Mouse (Mus musculus): ENCODE results near the gene Gm7029. TPM values are rescaled to one million over a fixed set of nuclear protein-coding genes. Genes with fewer than 3 reads are reported as not detected.

Gene Gm7029
- total RNA-seq, 2 experiments from 2014 or later, result not detected

- intact Hi-C loops (cut with DNase I), result no loop called here
- no peak for DNase-seq (ENCODE audit: low spot score)
These were observed 36.9 kb downstream of the Gm7029 start for GRCm38 (mm10) chr17:33910346-33911051.

GRCm38 (mm10) chr17:33911052-33911812 lies 37.6 kb downstream of the Gm7029 start:
- intact Hi-C loops (cut with DNase I), result no loop called here
- DNase-seq (ENCODE audit: low spot score), result no peak

- intact Hi-C loops (cut with DNase I), result no loop called here
- no peak for DNase-seq (ENCODE audit: low spot score)
These were observed 38.3 kb downstream of the Gm7029 start for GRCm38 (mm10) chr17:33911813-33912414.

DNA sequence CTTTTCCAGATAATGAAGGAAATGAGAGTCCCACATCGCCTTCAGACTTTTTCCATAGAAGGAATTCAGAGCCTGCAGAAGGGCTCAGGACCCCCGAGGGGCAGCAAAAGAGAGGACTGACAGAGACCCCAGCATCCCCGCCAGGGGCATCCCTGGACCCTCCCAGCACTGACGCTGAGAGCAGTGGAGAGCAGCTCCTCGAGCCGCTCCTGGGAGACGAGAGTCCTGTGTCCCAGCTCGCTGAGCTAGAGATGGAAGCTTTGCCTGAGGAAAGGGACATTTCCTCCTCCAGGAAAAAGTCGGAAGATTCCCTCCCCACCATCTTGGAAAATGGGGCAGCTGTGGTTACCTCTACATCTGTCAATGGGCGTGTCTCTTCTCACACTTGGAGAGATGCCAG lies 39.6 kb downstream of the Gm7029 start:
- DNase-seq (ENCODE audit: low spot score), result no peak
- intact Hi-C loops (cut with DNase I), result no loop called here

DNA sequence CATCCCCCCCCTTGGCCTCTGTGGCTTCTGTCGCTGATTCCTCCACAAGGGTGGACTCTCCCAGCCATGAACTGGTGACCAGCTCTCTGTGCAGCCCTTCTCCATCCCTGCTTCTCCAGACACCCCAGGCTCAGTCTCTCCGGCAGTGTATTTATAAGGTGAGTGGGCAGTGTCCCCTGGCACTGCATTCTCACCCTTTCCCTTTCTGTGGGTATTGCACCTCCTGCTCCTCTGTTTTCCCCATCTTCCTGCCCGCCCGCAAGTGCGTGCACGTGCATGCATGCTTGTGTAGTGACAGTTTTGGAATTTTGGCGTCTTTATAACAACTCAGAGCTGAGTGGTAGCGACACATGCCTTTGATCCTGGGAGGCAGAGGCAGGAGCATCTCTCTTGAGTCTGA lies 40.3 kb downstream of the Gm7029 start:
- intact Hi-C loops (cut with DNase I), result no loop called here
- no peak for DNase-seq (ENCODE audit: low spot score)

DNA sequence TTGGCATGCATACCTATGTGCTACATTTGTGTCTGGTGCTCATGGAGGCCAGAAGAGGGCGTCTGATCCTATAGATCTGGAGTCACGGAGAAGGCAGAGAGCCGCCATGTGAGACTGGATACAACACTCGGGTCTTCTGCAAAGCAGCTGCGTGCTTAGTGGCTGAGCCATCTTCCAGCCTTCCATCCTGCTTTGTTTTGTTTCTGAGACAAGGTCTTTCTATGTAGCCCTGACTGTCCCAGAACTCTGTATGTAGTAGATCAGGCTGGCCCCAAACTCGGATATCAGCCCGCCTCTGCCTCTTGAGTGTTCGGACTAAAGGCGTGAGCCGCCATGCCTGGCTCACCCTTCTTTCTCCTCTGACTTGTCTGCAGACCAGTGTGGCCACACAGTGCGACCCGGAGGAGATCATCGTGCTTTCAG lies 41.3 kb downstream of the Gm7029 start:
- no peak for DNase-seq (ENCODE audit: low spot score)
- intact Hi-C loops (cut with DNase I), result no loop called here

DNA sequence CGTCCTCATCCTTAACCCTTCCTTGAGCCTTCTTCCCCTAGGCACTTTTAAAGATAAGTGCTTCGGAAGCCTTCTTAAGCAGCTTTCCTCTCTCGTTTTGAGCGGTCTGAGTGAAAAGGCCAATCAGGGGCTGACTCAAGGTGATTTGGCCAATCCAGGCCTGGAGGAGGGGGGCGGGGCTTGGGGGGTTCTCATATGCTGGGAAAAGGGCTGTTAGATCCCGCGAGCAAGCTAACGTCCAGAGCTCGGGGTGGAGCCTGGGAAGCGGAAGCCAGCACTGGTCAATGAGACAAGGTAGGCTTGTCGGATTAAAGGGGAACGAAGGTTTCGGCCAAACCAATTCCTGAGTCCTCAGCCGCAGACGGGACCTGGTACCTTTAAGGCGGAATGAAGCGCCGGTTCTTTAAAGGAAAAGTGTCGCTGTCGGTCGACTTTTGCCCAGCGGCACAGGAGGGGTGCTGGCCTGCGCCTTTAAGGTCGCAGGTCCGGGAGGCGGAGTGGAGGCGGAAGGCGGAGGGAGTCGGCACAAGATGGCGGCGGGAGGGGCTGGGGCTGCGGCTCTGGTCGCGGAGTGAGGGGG lies 42.1 kb downstream of the Gm7029 start, which contains the start of the genes Tapbp and Zbtb22:
Gene Tapbp (plus strand): TSS at position 229 of the 580 bp plus-strand sequence.
Gene Zbtb22 (plus strand): TSS at position 234 of the 580 bp plus-strand sequence.
- intact Hi-C loops (cut with DNase I), result no loop called here
- DNase-seq (ENCODE audit: low spot score), result peak; percentile 95

DNA sequence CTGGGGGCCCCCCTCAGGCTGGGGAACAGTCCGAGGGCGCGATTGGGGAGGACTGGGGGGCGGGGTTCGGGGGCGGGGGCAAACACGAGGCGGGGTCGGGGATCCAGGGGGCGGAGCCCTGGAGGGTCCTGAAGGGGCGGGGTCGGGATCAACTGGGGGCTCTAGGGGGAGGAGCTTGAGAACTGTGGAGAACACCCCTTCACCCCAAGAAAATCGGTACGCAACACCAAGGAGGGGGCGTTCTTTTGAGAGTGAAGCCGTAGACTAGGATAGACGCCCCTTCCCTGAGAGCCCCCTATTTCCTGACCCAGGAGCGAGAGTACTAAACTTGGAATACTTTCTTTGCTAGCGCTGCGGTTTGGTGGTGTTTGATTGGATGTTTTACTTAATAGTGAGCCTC lies 42.7 kb downstream of the Gm7029 start:
- DNase-seq (ENCODE audit: low spot score), result no peak
- intact Hi-C loops (cut with DNase I), result no loop called here

GRCm38 (mm10) chr17:33916847-33917655 lies 43.4 kb downstream of the Gm7029 start:
- intact Hi-C loops (cut with DNase I), result no loop called here
- DNase-seq (ENCODE audit: low spot score), result no peak

DNA sequence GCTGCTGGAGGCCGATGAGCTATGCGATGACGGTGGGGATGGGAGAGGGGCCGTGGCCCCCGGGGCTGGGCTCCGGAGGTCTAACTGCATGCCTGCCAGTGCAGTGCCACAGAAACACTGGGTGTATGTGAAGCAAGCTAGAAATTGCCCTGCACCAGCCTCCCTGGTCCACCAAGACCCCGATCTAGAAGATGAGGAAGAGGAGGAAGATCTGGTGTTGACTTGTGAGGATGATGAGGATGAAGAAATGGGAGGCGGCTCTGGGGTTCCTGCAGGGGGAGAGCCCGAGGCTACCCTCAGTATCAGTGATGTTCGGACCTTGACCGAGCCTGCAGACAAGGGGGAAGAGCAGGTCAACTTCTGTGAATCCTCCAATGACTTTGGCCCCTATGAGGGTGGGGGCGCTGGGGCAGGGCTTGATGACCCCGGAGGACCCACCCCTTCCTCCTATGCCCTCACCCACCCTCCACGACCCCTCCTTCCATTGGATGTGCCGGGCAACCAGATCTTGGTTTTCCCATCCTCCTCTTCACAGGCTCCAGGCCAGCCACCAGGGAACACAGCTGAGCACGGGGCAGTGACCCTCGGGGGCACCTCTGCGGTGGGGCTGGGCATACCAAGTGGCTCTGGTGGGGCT lies 44.1 kb downstream of the Gm7029 start:
- no peak for DNase-seq (ENCODE audit: low spot score)
- intact Hi-C loops (cut with DNase I), result no loop called here

DNA sequence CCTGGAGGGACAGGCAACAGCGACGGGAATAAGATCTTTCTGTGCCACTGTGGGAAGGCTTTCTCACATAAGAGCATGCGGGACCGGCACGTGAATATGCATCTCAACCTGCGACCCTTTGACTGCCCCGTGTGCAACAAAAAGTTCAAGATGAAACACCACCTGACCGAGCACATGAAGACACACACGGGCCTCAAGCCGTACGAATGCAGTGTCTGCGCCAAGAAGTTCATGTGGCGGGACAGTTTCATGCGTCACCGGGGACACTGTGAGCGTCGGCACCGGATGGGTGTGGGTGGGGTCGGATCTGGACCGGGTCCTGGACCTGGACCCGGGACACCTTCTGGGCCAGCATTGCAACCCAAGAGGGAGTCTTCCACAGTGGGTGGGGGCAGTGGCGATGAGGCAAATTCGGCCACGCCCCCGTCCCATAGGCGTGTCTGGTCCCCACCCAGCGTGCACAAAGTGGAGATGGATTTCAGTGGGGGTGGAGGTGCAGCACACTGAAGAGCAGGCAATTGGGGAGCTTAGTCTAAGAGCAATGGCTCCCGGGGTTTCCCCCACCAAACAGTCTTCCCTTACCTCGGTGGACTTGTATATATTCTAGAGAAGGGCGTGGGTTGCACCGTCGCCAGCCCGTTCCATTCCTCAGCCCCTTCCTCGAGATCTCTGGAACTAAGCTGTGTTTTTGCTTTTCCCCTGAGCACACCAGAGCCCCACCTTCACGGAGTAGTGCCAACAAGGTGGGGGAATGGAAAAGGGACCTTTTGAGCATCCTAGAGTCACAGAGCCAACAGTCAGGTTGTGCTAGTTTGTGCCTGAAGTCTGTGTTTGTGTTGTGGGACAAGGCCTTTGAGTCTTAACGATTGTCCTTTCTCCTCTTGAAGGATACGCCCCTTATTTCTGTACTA lies 44.9 kb downstream of the Gm7029 start:
- intact Hi-C loops (cut with DNase I), result no loop called here
- peak; percentile 31 for DNase-seq (ENCODE audit: low spot score)

DNA sequence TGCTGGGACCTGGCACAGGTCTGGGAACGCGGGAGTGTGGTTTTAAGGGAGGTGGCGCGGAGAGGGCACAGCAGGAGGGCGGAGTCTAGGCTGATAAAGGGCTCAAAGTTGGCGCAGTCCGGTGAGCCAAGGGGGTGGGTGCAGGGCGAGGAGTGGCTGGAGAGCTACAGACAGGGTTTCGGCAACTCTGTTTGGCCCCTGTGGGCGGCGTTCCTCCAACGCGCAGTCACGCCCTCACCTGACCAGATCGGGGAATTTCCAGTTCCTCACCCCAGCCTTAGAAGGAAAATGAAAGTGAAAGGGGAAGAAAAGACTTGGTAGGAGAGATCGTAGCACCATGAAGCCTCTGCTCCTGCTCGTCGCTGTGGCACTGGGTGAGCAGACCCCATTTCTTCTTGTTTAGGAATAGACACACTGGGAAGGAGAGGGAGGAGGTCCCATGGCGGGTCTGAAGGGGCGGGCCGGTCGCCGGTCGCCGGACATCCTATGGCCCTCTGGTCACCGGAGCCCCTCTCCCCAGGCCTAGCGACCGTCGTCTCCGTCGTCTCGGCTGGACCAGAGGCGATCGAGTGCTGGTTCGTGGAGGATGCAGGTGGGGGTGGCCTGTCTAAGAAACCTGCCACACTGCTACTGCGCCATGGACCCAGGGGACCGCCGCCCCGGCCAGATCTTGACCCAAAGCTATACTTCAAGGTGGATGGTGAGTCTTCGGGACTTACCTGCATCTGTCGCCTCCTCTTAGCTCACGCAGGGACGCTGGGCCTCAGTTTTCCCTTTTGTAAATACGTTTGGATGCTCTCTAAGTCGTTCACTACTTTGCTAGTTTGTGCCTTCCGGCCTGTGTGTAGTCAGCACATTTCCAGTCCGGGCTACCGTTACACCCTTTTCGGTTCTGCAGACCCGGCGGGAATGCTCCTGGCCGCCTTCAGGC lies 46.0 kb downstream of the Gm7029 start:
- intact Hi-C loops (cut with DNase I), result loop anchor here (2.0 kb wide), 1 partner anchor 23 kb away; no protein-coding TSS in a partner anchor

GRCm38 (mm10) chr17:33920282-33921097 lies 46.9 kb downstream of the Gm7029 start:
- peak; percentile 68 for DNase-seq (ENCODE audit: low spot score)
- intact Hi-C loops (cut with DNase I), result loop anchor here (2.0 kb wide), 1 partner anchor 24 kb away; no protein-coding TSS in a partner anchor

More for the DNA sequence above, 46.0 kb downstream of the Gm7029 start:
- peak; percentile 80 for DNase-seq (ENCODE audit: low spot score)

GRCm38 (mm10) chr17:33921361-33921760 lies 47.7 kb downstream of the Gm7029 start:
- intact Hi-C loops (cut with DNase I), result loop anchor here (2.0 kb wide), 1 partner anchor 25 kb away; no protein-coding TSS in a partner anchor
- no peak for DNase-seq (ENCODE audit: low spot score)
